Mouse (Mus musculus) embryonic facial prominence, embryonic 14.5 days (tissue): Measurements from ENCODE around the gene Mef2b. TPM values are rescaled to one million over a fixed set of nuclear protein-coding genes. Genes with fewer than 3 reads are reported as not detected.

Experiments
- ATAC-seq: fragments of 200-750 bp; cut with Nextera tagmentation; 2 replicates; pipeline ENCODE4 v1.8.0; 2017; ENCODE audit warnings: low read depth, moderate number of reproducible peaks, moderate TSS enrichment
- DNase-seq: peaks from one replicate; pipeline ENCODE4 v3.0.0-alpha.2; 2015; ENCODE audit warnings: low spot score
- H3K27ac ChIP-seq: fragments of 300-500 bp; sonication (generic); replicated peaks from 2 replicates; pipeline ENCODE4 v1.5.1; 2014; ENCODE audit warnings: low read depth, mild to moderate bottlenecking, low read length, moderate library complexity
- H3K27me3 ChIP-seq: fragments of 300-500 bp; sonication (generic); replicated peaks from 2 replicates; pipeline ENCODE4 v1.6.1; 2014; ENCODE audit warnings: low read length; ENCODE audit not compliant: control insufficient read depth, insufficient read depth
- H3K36me3 ChIP-seq: fragments of 300-500 bp; sonication (generic); 2 replicates; pipeline ENCODE4 v1.6.1; 2014; ENCODE audit warnings: low read length, mixed read lengths; ENCODE audit not compliant: control insufficient read depth, insufficient read depth
- H3K4me1 ChIP-seq: fragments of 300-500 bp; sonication (generic); 2 replicates; pipeline ENCODE4 v1.6.1; 2014; ENCODE audit warnings: antibody characterized with exemption, low read length; ENCODE audit not compliant: control insufficient read depth, insufficient read depth
- H3K4me2 ChIP-seq: fragments of 300-500 bp; sonication (generic); 2 replicates; pipeline ENCODE4 v1.6.1; 2014; ENCODE audit warnings: low read depth, mild to moderate bottlenecking, low read length, moderate library complexity, mixed read lengths
- H3K4me3 ChIP-seq: fragments of 300-500 bp; sonication (generic); 2 replicates; pipeline ENCODE4 v1.5.1; 2014; ENCODE audit warnings: low read depth, mild to moderate bottlenecking, low read length
- H3K9ac ChIP-seq: fragments of 300-500 bp; sonication (generic); 2 replicates; pipeline ENCODE4 v1.6.1; 2014; ENCODE audit warnings: low read depth, mild to moderate bottlenecking, low read length, moderate library complexity, mixed read lengths
- H3K9me3 ChIP-seq: fragments of 300-500 bp; sonication (generic); 2 replicates; pipeline ENCODE4 v1.6.1; 2016; ENCODE audit warnings: low read length; ENCODE audit not compliant: control insufficient read depth
- WGBS: fragments of 180-500 bp; shearing (Covaris S2); extraction: QIAGEN DNeasy Blood & Tissue Kit; methylation state at CpG from one replicate; pipeline ENCODE4 v1.1.7; 2014; 5-methylcytosine and 5-hydroxymethylcytosine counted together
- polyA plus RNA-seq: library from polyadenylated mRNA; unstranded; fragments of >200 nt; fragmentation: Nextera tagmentation; extraction: Ambion mirVana; gene quantifications from 2 replicates; pipeline ENCODE4 v1.2.1, GENCODE M21; 2014

Gene Mef2b
- polyA plus RNA-seq, 1 experiment from 2014 or later: 4.9 TPM

DNA sequence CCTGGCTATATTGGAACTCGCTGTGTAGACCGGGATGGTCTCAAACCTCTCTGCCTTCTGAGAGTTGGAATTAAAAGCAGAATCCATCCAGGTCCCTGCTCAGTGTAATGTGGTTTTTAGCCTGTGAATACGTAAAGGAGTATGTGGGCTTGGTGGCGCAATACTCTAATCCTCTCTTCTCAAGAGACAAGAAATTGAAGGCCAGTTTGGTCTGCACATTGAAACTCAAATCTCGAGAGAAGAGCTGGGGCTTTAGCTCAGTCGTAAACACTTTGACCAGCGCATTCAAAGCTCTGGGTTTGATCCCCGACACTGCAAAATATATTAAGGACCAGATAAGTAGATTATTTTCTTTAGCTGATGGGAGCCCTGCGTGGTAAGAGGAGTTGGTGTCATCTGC, 470 bp downstream of the Mef2b start:
- peaks cover 12% of the 10 kb centered on the region for H3K4me1 ChIP-seq
- ATAC-seq (no peak), DNase-seq (no peak)
- peak overlapping the region; percentile 62 for H3K4me2 ChIP-seq
- peaks cover 43% of the 10 kb centered on the region for H3K36me3 ChIP-seq
- no peaks in the 10 kb centered on the region for H3K9me3 ChIP-seq
- peak overlapping the region; percentile 56 for H3K4me3 ChIP-seq
- peak overlapping the region; percentile 72 for H3K9ac ChIP-seq
- no peaks in the 10 kb centered on the region for H3K27me3 ChIP-seq
- WGBS: 11% methylated on average over 9 of the region's 9 CpGs
- peak overlapping the region; percentile 72 for H3K27ac ChIP-seq

DNA sequence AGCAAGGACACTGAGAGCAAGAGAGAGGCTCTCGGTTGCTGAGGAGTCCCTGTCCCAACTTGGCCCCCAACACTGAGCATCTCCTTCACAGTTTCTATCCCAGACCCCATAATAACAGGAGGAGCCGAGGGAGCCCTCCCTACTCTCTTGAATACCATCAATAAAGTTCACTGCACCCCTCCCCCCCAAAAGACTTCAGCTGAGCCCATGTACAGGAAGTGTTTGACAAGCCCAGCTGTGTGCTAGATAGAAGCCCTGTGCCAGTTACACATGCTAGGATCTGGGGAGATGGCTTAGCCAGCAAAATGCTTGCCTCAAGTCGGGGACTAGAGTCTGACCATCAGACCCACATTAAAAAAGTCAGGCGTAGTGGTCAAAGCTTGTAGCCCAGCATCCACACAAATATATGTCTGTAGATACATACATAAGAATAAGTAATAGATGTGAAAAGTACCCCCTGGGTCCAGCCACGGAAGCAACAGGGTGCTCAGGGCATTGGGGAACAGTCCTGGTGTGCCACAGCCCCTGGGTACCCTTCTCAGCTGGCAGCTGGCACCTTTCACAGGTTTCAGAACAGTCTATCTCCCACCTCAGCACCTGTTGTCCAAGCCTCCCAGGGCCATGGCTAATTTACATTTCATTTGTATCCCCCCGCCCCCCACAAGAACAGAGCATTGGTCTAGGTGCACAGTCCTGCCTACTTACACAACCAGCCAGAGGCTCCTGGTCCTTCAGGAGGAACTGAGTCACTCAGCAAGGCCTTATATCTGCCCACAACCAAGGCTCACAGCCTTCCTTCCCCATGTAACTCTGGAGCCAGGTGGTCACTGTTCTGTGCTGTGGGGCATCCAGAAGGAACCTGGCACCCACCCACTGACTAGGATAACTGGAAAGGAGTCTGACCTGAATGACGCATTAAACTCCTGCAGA, 8.4 kb downstream of the Mef2b start:
- Histone ChIP-seq H3K4me3 (no peak overlapping the region), H3K9me3 (no peaks in the 10 kb centered on the region), H3K4me2 (no peak overlapping the region), H3K36me3 (peaks cover 36% of the 10 kb centered on the region), H3K9ac (no peak overlapping the region), H3K27ac (no peak overlapping the region), H3K27me3 (no peaks in the 10 kb centered on the region), H3K4me1 (no peaks in the 10 kb centered on the region)
- ATAC-seq (no peak), DNase-seq (no peak)
- 90% methylated on average over 7 of the region's 7 CpGs for WGBS

DNA sequence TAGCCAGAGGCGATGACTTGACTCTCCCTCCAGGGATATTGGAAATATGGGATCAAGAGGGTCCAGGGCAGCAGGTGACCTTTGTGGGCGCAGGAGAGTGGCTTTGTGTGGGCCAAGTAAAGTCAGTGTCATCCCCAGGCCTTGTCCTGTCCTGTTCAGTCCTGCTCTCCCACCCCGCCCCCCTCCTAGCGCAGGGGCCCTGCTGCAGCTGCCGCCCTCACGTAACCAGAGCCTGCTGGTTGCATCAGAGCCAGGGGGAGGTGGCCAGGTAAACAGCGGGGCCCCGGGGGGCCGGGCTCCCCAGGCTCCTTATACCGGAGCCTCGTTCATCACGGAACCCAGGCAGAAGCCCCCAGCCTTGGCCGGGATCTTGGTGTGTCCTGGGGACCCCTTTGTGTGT, 10.6 kb downstream of the Mef2b start:
- Histone ChIP-seq H3K27me3 (no peaks in the 10 kb centered on the region), H3K4me2 (peak overlapping the region; percentile 29; the same call in 1 of the 2 replicates), H3K4me3 (no peak overlapping the region), H3K9me3 (no peaks in the 10 kb centered on the region), H3K36me3 (peaks cover 22% of the 10 kb centered on the region), H3K9ac (peak overlapping the region; percentile 46; the same call in 1 of the 2 replicates), H3K4me1 (no peaks in the 10 kb centered on the region), H3K27ac (0 out of 2 replicates have a peak overlapping the region, but pooled peaks have one; percentile 15)
- DNase-seq (peak; percentile 64), ATAC-seq (peak; percentile 64)
- 8% methylated on average over 12 of the region's 13 CpGs for WGBS

DNA sequence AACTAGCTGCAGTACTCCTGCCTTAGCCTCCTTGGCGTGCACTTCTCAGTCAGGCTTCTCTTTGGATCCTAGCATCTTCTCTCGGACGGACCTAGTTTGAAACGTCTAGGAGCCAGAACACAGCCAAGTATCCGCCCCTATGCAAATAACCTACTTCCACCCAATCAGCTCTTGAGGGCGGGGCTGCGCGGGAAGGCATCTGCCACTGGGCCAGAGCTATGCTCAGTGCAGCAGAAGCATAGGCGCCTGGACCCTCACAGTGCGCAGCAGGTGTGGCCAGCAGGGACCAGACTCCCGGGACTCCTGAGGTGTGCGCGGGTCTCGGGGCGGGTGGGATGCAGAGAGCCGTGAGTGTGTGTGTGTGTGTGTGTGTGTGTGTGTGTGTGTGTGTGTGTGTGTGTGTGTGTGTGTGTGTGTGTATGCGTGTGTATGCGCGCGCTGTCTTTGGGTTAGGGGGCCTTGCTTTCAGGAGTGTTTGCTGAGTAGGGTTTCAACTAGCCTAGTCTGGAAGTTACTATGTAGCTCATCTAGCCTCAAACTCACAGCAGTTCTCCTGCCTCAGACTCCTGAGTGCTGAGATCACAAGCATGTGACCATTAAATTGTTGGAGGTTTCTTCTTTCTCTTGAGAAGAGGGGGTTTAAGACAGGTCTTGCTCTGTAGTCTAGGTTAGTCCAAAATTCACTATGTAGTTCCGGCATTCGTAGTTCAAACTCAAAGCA, 13.2 kb downstream of the Mef2b start:
- Histone ChIP-seq H3K9ac (no peak overlapping the region), H3K27ac (no peak overlapping the region), H3K9me3 (no peaks in the 10 kb centered on the region), H3K27me3 (no peaks in the 10 kb centered on the region), H3K36me3 (no peaks in the 10 kb centered on the region), H3K4me1 (no peaks in the 10 kb centered on the region), H3K4me3 (no peak overlapping the region), H3K4me2 (peak overlapping the region; percentile 45)
- 16% methylated on average over 15 of the region's 22 CpGs for whole genome bisulfite sequencing
- DNase-seq (peak; percentile 94), ATAC-seq (peak; percentile 96)

DNA sequence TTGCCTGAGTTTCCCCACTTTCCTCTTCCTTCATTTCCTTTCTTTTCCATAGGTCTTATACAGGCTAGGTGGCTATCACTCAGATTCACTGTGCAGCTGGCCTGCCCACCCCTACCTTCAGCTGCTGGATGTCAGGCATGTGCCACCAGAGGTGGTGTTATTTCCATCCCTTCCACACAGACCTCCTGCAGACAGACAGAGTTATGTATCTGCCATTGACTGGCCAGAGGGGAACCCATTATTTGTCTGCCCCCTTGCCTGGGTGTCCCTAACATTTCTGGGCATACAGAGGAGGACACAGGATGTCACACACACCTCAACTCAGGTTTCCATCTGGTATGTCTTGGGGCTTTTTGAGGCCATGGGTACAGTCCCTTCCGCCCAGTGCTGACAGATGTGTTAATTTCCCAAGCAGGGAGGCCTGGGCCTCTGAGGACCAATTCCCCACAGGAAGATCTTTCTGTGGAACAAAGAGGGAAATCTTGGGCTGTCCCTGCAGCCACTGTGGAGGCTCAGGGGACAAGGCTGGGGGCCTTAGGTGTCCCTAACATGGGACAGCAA, 17.8 kb downstream of the Mef2b start:
- no peak for ATAC-seq

DNA sequence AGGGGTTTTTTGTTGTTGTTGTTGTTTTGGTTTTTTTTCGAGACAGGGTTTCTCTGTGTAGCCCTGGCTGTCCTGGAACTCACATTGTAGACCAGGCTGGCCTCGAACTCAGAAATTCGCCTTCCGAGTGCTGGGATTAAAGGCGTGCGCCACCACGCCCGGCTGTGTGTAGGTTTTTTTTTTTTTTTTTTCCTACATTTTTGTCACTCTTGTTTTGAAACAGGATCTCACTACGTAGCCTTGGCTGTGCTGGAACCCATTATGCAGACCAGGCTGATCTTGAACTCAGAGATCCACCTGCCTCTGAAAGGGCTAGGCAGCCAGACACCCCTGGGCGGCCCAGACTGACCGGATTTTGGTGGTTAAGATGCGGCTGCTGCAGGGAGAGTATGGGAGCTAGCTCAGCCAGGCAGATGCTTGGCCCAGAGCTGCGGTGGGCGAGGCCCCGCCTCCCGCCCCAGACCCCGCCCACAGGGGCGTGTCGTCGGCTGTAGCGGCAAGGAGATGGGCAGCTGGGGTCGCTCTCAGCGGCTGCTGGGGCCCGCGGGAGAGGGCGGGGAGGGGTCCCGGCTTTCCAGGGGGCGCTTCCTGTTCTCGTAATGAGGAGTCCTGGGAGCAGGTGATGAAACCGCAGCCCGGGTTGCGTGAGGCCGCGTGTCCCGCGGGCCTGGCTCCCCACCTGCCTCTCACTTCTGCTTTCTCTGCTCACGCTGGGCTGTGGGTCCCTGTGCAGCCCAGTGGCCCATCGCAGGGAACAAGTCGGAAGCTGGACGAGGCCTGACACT, 18.8 kb downstream of the Mef2b start:
- no peaks in the 10 kb centered on the region for H3K4me1 ChIP-seq
- no peaks in the 10 kb centered on the region for H3K36me3 ChIP-seq
- H3K27ac ChIP-seq: 0 out of 2 replicates have a peak overlapping the region, but pooled peaks have one; percentile 15
- peak overlapping the region; percentile 62 for H3K9ac ChIP-seq
- DNase-seq (peak; percentile 87), ATAC-seq (peak; percentile 94)
- H3K4me3 ChIP-seq: peak overlapping the region; percentile 50
- WGBS: 17% methylated on average over 25 of the region's 40 CpGs
- H3K9me3 ChIP-seq: no peaks in the 10 kb centered on the region
- peak overlapping the region; percentile 73 for H3K4me2 ChIP-seq
- no peaks in the 10 kb centered on the region for H3K27me3 ChIP-seq

More for the DNA sequence above, 17.8 kb downstream of the Mef2b start:
- H3K27me3 ChIP-seq: no peaks in the 10 kb centered on the region
- 87% methylated on average over 1 of the region's 1 CpGs for WGBS
- H3K9me3 ChIP-seq: no peaks in the 10 kb centered on the region
- no peak for DNase-seq
- H3K4me2 ChIP-seq: no peak overlapping the region
- H3K27ac ChIP-seq: no peak overlapping the region
- H3K4me3 ChIP-seq: no peak overlapping the region
- no peak overlapping the region for H3K9ac ChIP-seq
- no peaks in the 10 kb centered on the region for H3K36me3 ChIP-seq
- H3K4me1 ChIP-seq: no peaks in the 10 kb centered on the region

DNA sequence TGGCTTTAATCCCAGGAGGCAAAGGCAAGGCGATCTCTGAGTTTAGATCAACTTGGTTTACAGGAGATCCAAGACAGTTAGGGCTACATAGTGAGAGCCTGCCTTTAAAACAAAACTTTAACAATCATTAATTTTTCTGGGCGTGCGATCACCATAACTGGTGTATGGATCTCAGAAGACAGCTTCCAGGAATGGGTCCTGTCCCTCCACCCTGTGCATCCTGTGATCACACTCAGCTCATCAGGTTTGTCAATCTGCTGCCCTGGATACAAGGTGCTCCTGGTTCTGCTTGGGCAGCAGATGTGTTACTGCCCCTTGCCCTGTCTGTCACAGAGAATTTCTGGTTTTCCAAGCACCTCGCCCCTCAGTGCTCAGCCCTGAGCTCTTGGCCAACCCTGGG, 19.7 kb downstream of the Mef2b start:
- DNase-seq (no peak), ATAC-seq (no peak)
- 85% methylated on average over 4 of the region's 4 CpGs for whole genome bisulfite sequencing
- Histone ChIP-seq H3K4me2 (no peak overlapping the region), H3K9me3 (no peaks in the 10 kb centered on the region), H3K9ac (no peak overlapping the region), H3K4me3 (no peak overlapping the region), H3K36me3 (no peaks in the 10 kb centered on the region), H3K4me1 (no peaks in the 10 kb centered on the region), H3K27ac (no peak overlapping the region), H3K27me3 (no peaks in the 10 kb centered on the region)

DNA sequence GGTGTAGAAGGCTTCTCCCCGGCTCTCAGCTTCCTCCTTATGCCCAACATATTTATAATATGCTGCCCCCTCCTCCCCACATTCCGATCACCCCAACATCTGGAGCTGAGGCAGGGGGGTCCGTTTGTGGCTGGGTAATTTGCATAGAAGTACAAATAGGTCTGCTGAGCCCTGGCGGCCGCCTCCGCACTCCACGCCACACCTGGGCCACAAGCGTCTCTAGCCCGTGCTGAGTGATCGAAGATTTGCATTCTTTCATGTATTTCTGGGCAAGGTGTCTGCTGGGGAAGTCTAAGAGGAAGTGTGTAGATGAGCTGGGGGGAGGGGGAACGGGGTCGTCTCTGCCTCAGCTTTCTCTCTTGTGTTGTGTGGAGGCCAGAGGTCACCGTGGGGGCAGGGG, 20.5 kb downstream of the Mef2b start:
- 54% methylated on average over 13 of the region's 13 CpGs for WGBS
- H3K9ac ChIP-seq: no peak overlapping the region
- no peaks in the 10 kb centered on the region for H3K4me1 ChIP-seq
- H3K27me3 ChIP-seq: 0 out of 2 replicates have a peak, but pooled peaks cover 2% of the 10 kb centered on the region
- ATAC-seq (no peak), DNase-seq (no peak)
- H3K4me3 ChIP-seq: no peak overlapping the region
- no peak overlapping the region for H3K27ac ChIP-seq
- H3K4me2 ChIP-seq: no peak overlapping the region
- H3K36me3 ChIP-seq: no peaks in the 10 kb centered on the region
- no peaks in the 10 kb centered on the region for H3K9me3 ChIP-seq
